ENCODE assay signal across 1 mouse cellular context in the genomic region with DNA sequence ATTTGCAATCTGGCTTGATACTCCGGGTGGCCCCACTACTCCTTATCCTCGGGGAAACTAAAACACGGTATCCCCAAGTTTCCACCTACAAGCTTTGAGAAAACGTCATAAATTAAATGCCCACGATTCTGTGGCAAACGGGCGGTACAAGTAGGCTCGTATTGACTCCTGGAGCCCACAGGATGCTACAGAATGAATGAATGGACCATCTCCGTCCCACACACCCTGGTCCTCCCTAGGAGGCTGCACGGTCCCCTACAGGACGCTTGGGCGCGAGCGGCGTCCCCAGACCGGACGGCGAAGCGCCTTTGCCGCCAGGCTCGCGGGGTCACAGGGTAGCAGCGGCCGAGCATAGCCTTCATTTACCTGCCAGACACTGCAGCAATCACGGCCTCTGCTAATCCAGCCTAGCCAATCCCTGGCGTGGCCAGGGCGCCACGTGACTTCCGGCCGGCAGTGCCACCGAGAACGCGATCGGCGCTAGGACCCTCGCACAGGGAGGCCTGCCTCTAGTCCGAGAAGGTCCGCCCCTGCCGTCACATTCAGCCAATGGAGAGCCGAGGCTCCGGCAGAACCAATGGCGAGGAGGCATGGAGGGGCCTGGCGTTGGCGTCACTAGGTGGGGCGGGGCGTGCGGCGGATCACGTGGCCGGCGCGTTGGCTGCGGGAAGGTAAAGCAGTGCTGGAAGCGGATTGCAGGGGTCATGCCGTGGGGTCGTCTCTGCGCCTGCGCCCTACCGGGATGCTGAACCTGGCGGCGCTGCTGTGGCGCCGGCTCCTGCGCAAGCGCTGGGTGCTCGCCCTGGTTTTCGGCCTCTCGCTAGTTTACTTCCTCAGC.
TF ChIP-seq lines count a peak whose summit lies in the region.

Gene Rnft2 (minus strand): TSS at position 511 of the 838 bp plus-strand sequence.
Gene 2410131K14Rik (plus strand): TSS at position 622 of the 838 bp plus-strand sequence.

TF ChIP-seq in MEL, 35 proteins besides CTCF, POLR2A, EP300 and RAD21 (continued from another document):
- TF ChIP-seq TBP (IDR thresholded peaks at IDR 0.05; ENCODE audit: low read depth, low read length) (no peak; the same call in 1 of the 2 replicates), USF2 (IDR thresholded peaks at IDR 0.05; ENCODE audit: borderline replicate concordance in 1 of 2, insufficient read depth in 1 of 2, low read depth in 1 of 2, low read length in 2 of 2) (peak; percentile 70 to 87; a peak in 3 of 4 replicates), MAX (IDR thresholded peaks at IDR 0.05; ENCODE audit: low read length) (peak; percentile 96), RCOR1 (IDR thresholded peaks at IDR 0.05; ENCODE audit: low read depth, low read length) (peak; percentile 79), ETS1 (IDR thresholded peaks at IDR 0.05; ENCODE audit: low read depth, low read length) (peak; percentile 23; the same call in 1 of the 2 replicates), ELF1 (IDR thresholded peaks at IDR 0.05; ENCODE audit: low read depth, low read length) (0 out of 2 replicates have a peak, but pooled peaks have one; percentile 46), SIN3A (IDR thresholded peaks at IDR 0.05; ENCODE audit: low read length) (peak; percentile 88), MAFK (IDR thresholded peaks at IDR 0.05; ENCODE audit: borderline replicate concordance, low read depth, low read length) (no peak), USF1 (IDR thresholded peaks at IDR 0.05; ENCODE audit: low read depth, low read length) (peak; percentile 97), CHD1 (IDR thresholded peaks at IDR 0.05; ENCODE audit: low read depth, low read length) (no peak), MYB (IDR thresholded peaks at IDR 0.05; ENCODE audit: low read depth, low read length) (no peak), MEF2A (IDR thresholded peaks at IDR 0.05; ENCODE audit: extremely low read depth, insufficient replicate concordance, low read depth, low read length, poor library complexity, severe bottlenecking) (no peak)
TF ChIP-seq in MEL: peak in this region for 14.
